Mouse (Mus musculus) ovary, postnatal 14 days (tissue): ENCODE results near the gene Camkk1.
A peak's percentile ranks its signal among the peaks of the same experiment; 100 is the strongest.

Experiments
- DNase-seq: peaks from one replicate; pipeline ENCODE4 v3.0.0; 2022; ENCODE audit warnings: low spot score

Camkk1 gene

GRCm38 (mm10) chr11:73057701-73058100 lies 38.9 kb downstream of the Camkk1 start:
- no peak for DNase-seq

DNA sequence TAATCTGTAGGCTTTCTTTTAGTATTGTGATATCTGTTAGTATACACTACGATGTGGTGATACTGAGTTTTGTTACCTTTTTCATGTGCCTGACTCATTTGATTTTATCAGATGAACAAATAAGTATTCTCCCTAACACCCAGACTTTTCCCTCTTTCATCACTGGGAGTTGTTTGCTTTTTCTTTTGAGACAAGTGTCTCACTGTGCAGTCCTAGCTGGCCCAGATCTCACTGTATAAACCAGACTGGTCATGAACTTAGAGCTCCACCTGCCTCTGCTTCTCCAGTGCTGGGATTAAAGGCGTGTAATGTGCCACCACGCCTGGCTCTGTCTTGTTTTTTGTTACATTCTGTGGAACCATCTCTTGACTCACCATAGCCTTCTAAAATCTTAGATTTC lies 40.8 kb downstream of the Camkk1 start:
- DNase-seq, result no peak

DNA sequence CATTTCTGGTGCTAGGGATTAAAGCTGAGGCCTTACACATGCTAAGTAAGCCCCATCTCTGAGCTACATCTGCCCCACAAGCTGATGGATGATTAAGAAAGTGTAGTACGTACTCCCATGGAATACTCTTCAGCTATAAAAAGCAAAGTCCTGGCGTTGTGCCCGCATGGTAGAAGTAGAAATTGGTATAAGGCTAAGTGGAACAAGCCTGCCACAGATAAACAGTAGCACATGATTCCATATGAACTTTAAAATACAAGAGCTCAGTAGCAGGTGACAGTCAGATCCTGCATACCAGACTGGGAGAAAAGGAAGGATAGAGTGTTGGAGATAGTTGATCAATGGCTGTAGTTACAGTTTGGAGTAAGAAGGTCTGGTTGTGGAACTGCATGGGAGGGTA lies 42.6 kb downstream of the Camkk1 start:
- no peak for DNase-seq

- DNase-seq, result peak; percentile 16
These were observed 53.0 kb downstream of the Camkk1 start for GRCm38 (mm10) chr11:73071839-73072238.

DNA sequence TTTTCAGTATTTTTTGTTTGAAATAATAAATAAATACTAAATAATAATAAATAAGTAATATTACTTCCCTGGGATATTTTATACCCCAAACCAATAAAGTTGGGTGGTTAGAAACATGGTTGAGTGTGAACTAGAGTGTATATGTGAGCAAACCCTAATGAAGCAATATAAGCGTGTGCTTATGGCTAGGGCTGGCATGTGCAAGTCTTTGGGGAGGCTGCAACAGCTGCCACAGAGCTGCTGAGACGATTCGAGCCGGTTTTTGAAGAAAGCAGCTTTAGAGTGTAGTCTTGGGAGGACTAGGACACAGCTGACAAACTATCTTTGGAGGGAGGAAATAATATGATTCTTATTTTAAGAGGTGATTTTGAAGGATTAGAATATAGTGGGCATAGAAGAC lies 57.5 kb downstream of the Camkk1 start:
- no peak for DNase-seq

DNA sequence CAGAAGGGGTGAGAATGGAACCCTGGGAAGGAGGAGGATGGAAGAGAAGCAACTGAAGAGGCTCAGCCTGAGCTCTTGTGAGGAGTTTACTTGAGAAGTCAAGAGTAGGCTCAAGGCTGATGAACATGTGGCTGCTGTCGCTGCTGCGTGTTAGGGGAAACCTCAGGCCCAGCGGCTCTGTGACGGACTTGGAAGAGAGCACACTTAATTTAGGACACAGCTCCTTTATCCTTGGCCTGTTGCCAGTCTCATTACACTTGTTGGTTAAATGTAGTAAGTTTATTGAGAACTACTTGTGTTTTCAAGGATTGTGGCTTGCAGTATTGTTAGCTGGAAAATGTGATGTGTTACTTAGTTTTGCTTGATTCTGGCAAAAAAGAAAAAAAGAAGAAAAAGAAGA lies 57.9 kb downstream of the Camkk1 start:
- no peak for DNase-seq

GRCm38 (mm10) chr11:73077211-73077720 lies 58.5 kb downstream of the Camkk1 start:
- no peak for DNase-seq

DNA sequence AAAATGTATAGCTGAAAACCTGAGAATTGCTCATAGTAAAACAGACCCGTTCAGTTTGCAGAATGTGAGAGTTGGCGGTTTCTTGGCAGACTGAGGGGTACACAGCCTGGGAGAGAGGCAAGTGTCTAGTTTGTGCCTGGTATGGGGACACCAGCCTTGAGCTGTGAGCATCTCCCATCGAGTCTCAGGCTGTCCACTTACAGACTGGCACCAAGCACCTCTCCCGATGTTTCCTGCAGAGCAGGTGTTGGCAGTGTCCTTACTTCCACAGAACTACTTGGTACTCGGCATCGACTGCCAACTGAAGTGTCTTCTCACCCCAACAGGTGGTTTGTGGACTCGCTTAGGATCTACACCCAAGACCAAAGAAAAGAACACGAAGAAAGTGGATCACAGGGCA lies 59.8 kb downstream of the Camkk1 start:
- DNase-seq, result no peak

DNA sequence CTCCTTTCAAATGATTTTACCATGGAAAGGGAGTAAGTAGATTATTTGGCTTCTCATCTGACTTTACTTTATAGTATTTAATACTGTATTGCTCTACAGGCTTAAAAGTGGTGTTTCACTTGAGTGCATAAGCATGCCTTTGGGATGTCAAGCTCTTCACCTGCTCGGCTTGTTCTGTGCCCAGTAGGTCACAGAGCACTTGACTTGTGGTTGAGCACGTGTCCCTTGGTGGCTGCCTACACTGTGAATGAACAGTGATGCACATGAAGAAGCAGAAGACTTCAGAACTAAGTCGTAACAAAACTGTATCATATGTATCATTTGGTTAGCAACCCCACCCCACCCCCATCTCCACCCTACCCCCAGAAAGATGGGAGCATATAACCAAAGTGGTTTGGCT lies 61.5 kb downstream of the Camkk1 start:
- DNase-seq, result no peak

GRCm38 (mm10) chr11:73084303-73084702 lies 65.5 kb downstream of the Camkk1 start:
- DNase-seq, result no peak

DNA sequence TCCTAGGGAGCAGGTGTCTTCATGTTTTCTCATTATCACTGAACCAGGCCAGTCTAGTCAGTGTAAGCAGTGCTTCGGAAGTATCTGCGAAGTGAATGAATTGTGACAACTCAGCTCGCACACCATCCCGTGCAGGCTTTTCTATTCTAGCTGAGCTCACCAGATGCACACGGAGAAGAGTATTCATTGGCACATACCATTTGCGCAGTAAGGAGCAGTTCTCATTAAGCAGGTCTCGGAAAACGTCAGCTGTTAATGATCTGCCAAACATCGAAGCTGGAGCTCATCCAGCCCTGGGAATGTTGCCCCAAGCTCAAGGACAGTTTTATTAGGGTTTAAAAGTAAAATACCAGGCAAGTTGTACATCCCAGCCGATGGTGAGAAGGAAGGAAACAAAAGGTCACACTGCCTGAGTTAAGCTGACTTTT lies 66.0 kb downstream of the Camkk1 start:
- peak; percentile 14 for DNase-seq

DNA sequence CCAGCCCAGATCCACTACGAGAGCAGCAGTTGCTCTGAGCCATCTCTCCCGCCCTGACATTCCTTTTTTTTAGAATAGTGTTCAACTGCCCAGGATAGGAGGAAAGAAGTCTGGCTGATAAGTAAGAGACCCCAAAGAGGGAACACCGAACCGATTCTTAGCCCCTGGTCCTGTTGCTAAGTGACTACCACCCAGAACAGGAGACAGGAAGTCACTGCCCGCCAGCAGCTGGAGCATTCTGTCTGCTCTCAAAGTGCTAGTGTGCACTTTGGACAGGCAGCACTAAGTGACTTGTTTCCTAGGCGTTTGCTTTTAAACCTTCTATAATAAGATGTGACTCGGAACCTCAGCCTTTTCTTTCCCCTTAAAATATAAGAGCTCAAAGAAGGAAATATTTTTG lies 66.6 kb downstream of the Camkk1 start:
- no peak for DNase-seq

GRCm38 (mm10) chr11:73087700-73088480 lies 69.1 kb downstream of the Camkk1 start:
- DNase-seq, result no peak

- no peak for DNase-seq
These were observed 71.5 kb downstream of the Camkk1 start, which contains the start of gene Itgae for GRCm38 (mm10) chr11:73090283-73090682. TSS of gene Itgae (plus strand) at chr11:73090583.

DNA sequence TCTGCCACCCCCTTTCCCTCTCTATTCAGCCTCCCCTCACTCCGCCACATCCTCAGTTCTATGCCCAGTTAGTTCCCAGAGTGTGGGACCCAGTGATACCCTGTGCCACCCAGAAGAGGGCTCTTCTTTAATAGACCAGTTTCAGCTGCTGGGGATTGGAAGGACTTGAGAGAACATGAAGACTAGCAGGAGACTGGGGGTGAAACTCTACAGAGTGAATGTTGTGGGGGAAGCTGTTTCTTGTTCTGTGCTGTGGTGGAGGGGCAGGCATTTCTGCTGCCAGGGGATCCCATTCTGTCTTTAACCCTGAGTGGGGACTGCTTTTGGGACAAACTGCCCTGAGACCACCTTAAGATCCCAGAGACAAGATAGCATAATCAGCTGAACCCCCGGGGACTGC lies 72.0 kb downstream of the Camkk1 start:
- DNase-seq, result no peak
